Comparison of ENCODE assay signal across 8 mouse cellular contexts in genomic region chr5:136810539-136811374, GRCm38 (mm10).
DNase-seq lines count a peak whose midpoint lies in the region; ATAC-seq lines count a peak whose summit lies in the region.

No protein-coding gene starts in this region.

- H3K4me3 ChIP-seq in lung, embryonic 16.5 days (ENCODE audit: low read length), result peak overlapping the region; percentile 30
- H3K4me3 ChIP-seq in forebrain, embryonic 11.5 days (ENCODE audit: low read depth, low read length), result no peak overlapping the region
- H3K4me3 ChIP-seq in kidney, embryonic 16.5 days (ENCODE audit: low read length), result peak overlapping the region; percentile 21
- no peak overlapping the region for H3K4me3 ChIP-seq in neural tube, embryonic 13.5 days

- peak overlapping the region; percentile 36; the same call in 1 of the 2 replicates for H3K27ac ChIP-seq in lung, embryonic 16.5 days (ENCODE audit: low read length)
- no peak overlapping the region for H3K27ac ChIP-seq in forebrain, embryonic 11.5 days (ENCODE audit: low read depth, low read length)
- peak overlapping the region; percentile 21 for H3K27ac ChIP-seq in kidney, embryonic 16.5 days (ENCODE audit: low read length)
- H3K27ac ChIP-seq in neural tube, embryonic 13.5 days (replicated peaks), result peak overlapping the region; percentile 3; the same call in 1 of the 2 replicates

- H3K36me3 ChIP-seq in lung, embryonic 16.5 days (ENCODE audit: control insufficient read depth, insufficient read depth, low read length), result no peaks in the 10 kb centered on the region
- H3K36me3 ChIP-seq in forebrain, embryonic 11.5 days (ENCODE audit: control insufficient read depth, insufficient read depth, low read length), result no peaks in the 10 kb centered on the region
- peaks cover 6% of the 10 kb centered on the region; the same call in 1 of the 2 replicates for H3K36me3 ChIP-seq in kidney, embryonic 16.5 days (ENCODE audit: insufficient read depth, low read length)
- H3K36me3 ChIP-seq in neural tube, embryonic 13.5 days, result no peaks in the 10 kb centered on the region

- 35% methylated on average over 30 of the region's 30 CpGs for WGBS in lung, embryonic 16.5 days
- WGBS in forebrain, embryonic 11.5 days, result 72% methylated on average over 30 of the region's 30 CpGs
- 47% methylated on average over 30 of the region's 30 CpGs for WGBS in kidney, embryonic 16.5 days
- WGBS in neural tube, embryonic 13.5 days, result 61% methylated on average over 30 of the region's 30 CpGs

- peak overlapping the region; percentile 53 for H3K4me2 ChIP-seq in lung, embryonic 16.5 days (ENCODE audit: low read depth, low read length)
- H3K4me2 ChIP-seq in forebrain, embryonic 11.5 days (ENCODE audit: low read depth, low read length, severe bottlenecking), result no peak overlapping the region
- peak overlapping the region; percentile 31 for H3K4me2 ChIP-seq in kidney, embryonic 16.5 days (replicated peaks; ENCODE audit: low read depth, low read length)
- H3K4me2 ChIP-seq in neural tube, embryonic 13.5 days, result 0 out of 2 replicates have a peak overlapping the region, but pooled peaks have one; percentile 9

- H3K9ac ChIP-seq in lung, embryonic 16.5 days (ENCODE audit: low read length), result no peak overlapping the region
- no peak overlapping the region for H3K9ac ChIP-seq in forebrain, embryonic 11.5 days (ENCODE audit: low read length)
- no peak overlapping the region; the same call in 1 of the 2 replicates for H3K9ac ChIP-seq in kidney, embryonic 16.5 days (replicated peaks; ENCODE audit: low read length)
- H3K9ac ChIP-seq in neural tube, embryonic 13.5 days, result no peak overlapping the region

- peaks cover 15% of the 10 kb centered on the region; the same call in 1 of the 2 replicates for H3K4me1 ChIP-seq in lung, embryonic 16.5 days (replicated peaks; ENCODE audit: control insufficient read depth, insufficient read depth, low read length)
- no peaks in the 10 kb centered on the region for H3K4me1 ChIP-seq in forebrain, embryonic 11.5 days (replicated peaks; ENCODE audit: control insufficient read depth, insufficient read depth, low read length)
- H3K4me1 ChIP-seq in kidney, embryonic 16.5 days (ENCODE audit: insufficient read depth, low read length), result peaks cover 17% of the 10 kb centered on the region; the same call in 1 of the 2 replicates
- H3K4me1 ChIP-seq in neural tube, embryonic 13.5 days (replicated peaks), result 0 out of 2 replicates have a peak, but pooled peaks cover 8% of the 10 kb centered on the region

- peak; percentile 76 for ATAC-seq in lung, embryonic 16.5 days (ENCODE audit: low read depth)
- no peak for ATAC-seq in forebrain, embryonic 11.5 days (replicated peaks; ENCODE audit: low FRiP score)
- 0 out of 2 replicates have a peak, but pooled peaks have one; percentile 27 for ATAC-seq in kidney, embryonic 16.5 days (ENCODE audit: low FRiP score, low TSS enrichment)
- no peak for ATAC-seq in neural tube, embryonic 13.5 days (ENCODE audit: low read depth)

- 0 out of 2 replicates have a peak, but pooled peaks cover 3% of the 10 kb centered on the region for H3K9me3 ChIP-seq in lung, embryonic 16.5 days (ENCODE audit: control insufficient read depth, low read length)
- no peaks in the 10 kb centered on the region for H3K9me3 ChIP-seq in forebrain, embryonic 11.5 days (ENCODE audit: control insufficient read depth, low read length)
- peaks cover 6% of the 10 kb centered on the region for H3K9me3 ChIP-seq in kidney, embryonic 16.5 days (ENCODE audit: low read length)
- H3K9me3 ChIP-seq in neural tube, embryonic 13.5 days, result peaks cover 6% of the 10 kb centered on the region

- H3K27me3 ChIP-seq in lung, embryonic 16.5 days (ENCODE audit: control insufficient read depth, insufficient read depth, low read depth, low read length), result no peaks in the 10 kb centered on the region
- H3K27me3 ChIP-seq in forebrain, embryonic 11.5 days (ENCODE audit: control insufficient read depth, insufficient read depth, low read length), result no peaks in the 10 kb centered on the region
- no peaks in the 10 kb centered on the region for H3K27me3 ChIP-seq in kidney, embryonic 16.5 days (ENCODE audit: insufficient read depth, low read length)
- no peaks in the 10 kb centered on the region for H3K27me3 ChIP-seq in neural tube, embryonic 13.5 days

- no peak for DNase-seq in lung, postnatal 36 days
- peak; percentile 57 for DNase-seq in forebrain, embryonic 11.5 days (ENCODE audit: low spot score)
- no peak for DNase-seq in natural killer cell, adult 2 months (ENCODE audit: low spot score in 2 of 2)
- DNase-seq in adrenal gland, postnatal 36 days, result no peak
- no peak for DNase-seq in frontal cortex, postnatal 36 days (ENCODE audit: low spot score in 2 of 2)

Comparison
In these comparisons a context has a peak if more than half of its experiments do, and no peak if none do; other contexts are left out.
1. ATAC-seq: peak in lung, embryonic 16.5 days (single experiment) and kidney, embryonic 16.5 days (single experiment); none in forebrain, embryonic 11.5 days (single experiment) and neural tube, embryonic 13.5 days (single experiment).
2. H3K4me3 ChIP-seq: peak in lung, embryonic 16.5 days (single experiment) and kidney, embryonic 16.5 days (single experiment); none in forebrain, embryonic 11.5 days (single experiment) and neural tube, embryonic 13.5 days (single experiment).